Mouse (Mus musculus): ENCODE measurements around the gene Epb41. TPM values are rescaled to one million over a fixed set of nuclear protein-coding genes. Genes with fewer than 3 reads are reported as not detected.

The Epb41 gene
- polyA plus RNA-seq, 2 experiments, result 113 to 153 TPM

GRCm38 (mm10) chr4:131898503-131899179, 176.5 kb downstream of the Epb41 start:
- Histone ChIP-seq H3K4me3 (ENCODE audit: insufficient read depth in 1 of 2, low read depth in 2 of 2, low read length in 2 of 2) (no peak overlapping the region), H3K9me3 (ENCODE audit: control insufficient read depth, low read length) (no peaks in the 10 kb centered on the region), H3K4me1 (replicated peaks; ENCODE audit: control insufficient read depth in 2 of 2, insufficient read depth in 2 of 2, low read length in 1 of 2) (no peaks in the 10 kb centered on the region), H3K4me2 (ENCODE audit: low read depth) (no peak overlapping the region), H3K9ac (replicated peaks) (no peak overlapping the region), H3K36me3 (replicated peaks; ENCODE audit: control insufficient read depth, insufficient read depth, low read depth) (peaks cover 71% of the 10 kb centered on the region), H3K27me3 (ENCODE audit: control insufficient read depth, insufficient read depth, low read length) (no peaks in the 10 kb centered on the region), H3K27ac (no peak overlapping the region)
- WGBS (ENCODE audit: insufficient replicate concordance), result 90% methylated on average over 12 of the region's 12 CpGs
- no peak for ATAC-seq (ENCODE audit: insufficient read depth)
- TF ChIP-seq CTCF (IDR thresholded peaks at IDR 0.05; ENCODE audit: low read depth) (no peak), EP300 (IDR thresholded peaks at IDR 0.05; ENCODE audit: low read depth) (no peak)
- no peak for DNase-seq (ENCODE audit: low read depth in 3 of 3, low spot score in 3 of 3)

DNA sequence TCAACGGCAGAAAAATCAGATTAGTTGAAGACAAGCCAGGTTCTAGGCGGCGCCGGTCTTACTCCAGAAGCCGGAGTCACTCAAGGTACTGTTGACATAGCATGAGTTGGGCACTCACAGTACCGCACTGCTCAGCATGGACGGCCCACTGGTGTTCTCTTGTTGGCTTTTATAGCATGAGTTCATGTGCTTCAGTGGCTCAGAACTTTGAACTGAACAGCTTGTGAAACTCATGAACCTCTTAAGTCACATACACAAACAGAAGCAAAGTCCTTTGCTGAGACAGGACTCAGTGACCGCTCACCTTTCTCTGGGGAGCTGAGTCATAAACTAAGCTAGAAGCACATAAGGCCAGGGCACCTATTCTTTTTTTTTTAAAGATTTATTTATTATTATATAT, 177.3 kb downstream of the Epb41 start:
- Histone ChIP-seq H3K4me2 (ENCODE audit: low read depth) (no peak overlapping the region), H3K4me1 (replicated peaks; ENCODE audit: control insufficient read depth in 2 of 2, insufficient read depth in 2 of 2, low read length in 1 of 2) (no peaks in the 10 kb centered on the region), H3K27ac (no peak overlapping the region), H3K9me3 (ENCODE audit: control insufficient read depth, low read length) (no peaks in the 10 kb centered on the region), H3K4me3 (ENCODE audit: insufficient read depth in 1 of 2, low read depth in 2 of 2, low read length in 2 of 2) (no peak overlapping the region), H3K36me3 (replicated peaks; ENCODE audit: control insufficient read depth, insufficient read depth, low read depth) (peaks cover 77% of the 10 kb centered on the region), H3K9ac (replicated peaks) (no peak overlapping the region), H3K27me3 (ENCODE audit: control insufficient read depth, insufficient read depth, low read length) (no peaks in the 10 kb centered on the region)
- 0 out of 2 replicates have a peak, but pooled peaks have one; percentile 28 for ATAC-seq (ENCODE audit: insufficient read depth)
- TF ChIP-seq EP300 (IDR thresholded peaks at IDR 0.05; ENCODE audit: low read depth), result no peak
- TF ChIP-seq CTCF (IDR thresholded peaks at IDR 0.05; ENCODE audit: low read depth), result no peak
- 87% methylated on average over 8 of the region's 8 CpGs for WGBS (ENCODE audit: insufficient replicate concordance)
- no peak for DNase-seq (ENCODE audit: low read depth in 3 of 3, low spot score in 3 of 3)

DNA sequence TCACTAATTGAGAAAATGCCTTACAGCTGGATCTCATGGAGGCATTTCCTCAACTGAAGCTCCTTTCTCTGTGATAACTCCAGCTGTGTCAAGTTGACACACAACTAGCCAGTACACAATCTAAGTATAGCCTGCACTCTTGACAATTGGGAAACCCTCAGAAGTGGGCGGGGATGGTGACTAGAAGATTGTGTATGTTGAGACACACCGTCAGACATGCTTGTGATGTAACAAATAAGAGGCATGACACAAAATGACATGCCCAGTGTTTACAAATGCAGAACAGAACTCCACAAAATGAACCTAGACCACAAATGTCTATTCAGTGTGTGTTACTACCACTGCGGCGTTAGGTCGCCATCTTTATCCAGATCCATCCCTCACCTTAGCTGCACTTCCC, 178.0 kb downstream of the Epb41 start:
- 90% methylated on average over 5 of the region's 5 CpGs for WGBS (ENCODE audit: insufficient replicate concordance)
- Histone ChIP-seq H3K9ac (replicated peaks) (no peak overlapping the region), H3K36me3 (replicated peaks; ENCODE audit: control insufficient read depth, insufficient read depth, low read depth) (peaks cover 82% of the 10 kb centered on the region), H3K4me1 (replicated peaks; ENCODE audit: control insufficient read depth in 2 of 2, insufficient read depth in 2 of 2, low read length in 1 of 2) (no peaks in the 10 kb centered on the region), H3K4me3 (ENCODE audit: insufficient read depth in 1 of 2, low read depth in 2 of 2, low read length in 2 of 2) (no peak overlapping the region), H3K27ac (no peak overlapping the region), H3K9me3 (ENCODE audit: control insufficient read depth, low read length) (no peaks in the 10 kb centered on the region), H3K27me3 (ENCODE audit: control insufficient read depth, insufficient read depth, low read length) (no peaks in the 10 kb centered on the region), H3K4me2 (ENCODE audit: low read depth) (no peak overlapping the region)
- ATAC-seq (ENCODE audit: insufficient read depth) (no peak), DNase-seq (ENCODE audit: low read depth in 3 of 3, low spot score in 3 of 3) (no peak)
- no peak for TF ChIP-seq CTCF (IDR thresholded peaks at IDR 0.05; ENCODE audit: low read depth)
- no peak for TF ChIP-seq EP300 (IDR thresholded peaks at IDR 0.05; ENCODE audit: low read depth)

- WGBS (ENCODE audit: insufficient replicate concordance), result 55% methylated on average over 3 of the region's 3 CpGs
- H3K4me3 ChIP-seq (ENCODE audit: insufficient read depth in 1 of 2, low read depth in 2 of 2, low read length in 2 of 2), result no peak overlapping the region
- ATAC-seq (ENCODE audit: insufficient read depth) (no peak), DNase-seq (ENCODE audit: low read depth in 3 of 3, low spot score in 3 of 3) (no peak)
- H3K9ac ChIP-seq (replicated peaks), result no peak overlapping the region
- no peaks in the 10 kb centered on the region for H3K9me3 ChIP-seq (ENCODE audit: control insufficient read depth, low read length)
- H3K27me3 ChIP-seq (ENCODE audit: control insufficient read depth, insufficient read depth, low read length), result no peaks in the 10 kb centered on the region
- TF ChIP-seq CTCF (IDR thresholded peaks at IDR 0.05; ENCODE audit: low read depth) (no peak), EP300 (IDR thresholded peaks at IDR 0.05; ENCODE audit: low read depth) (no peak)
- peaks cover 6 to 10% of the 10 kb centered on the region in 2 experiments for H3K4me1 ChIP-seq (replicated peaks; ENCODE audit: control insufficient read depth in 2 of 2, insufficient read depth in 2 of 2, low read length in 1 of 2)
- no peak overlapping the region for H3K4me2 ChIP-seq (ENCODE audit: low read depth)
- H3K36me3 ChIP-seq (replicated peaks; ENCODE audit: control insufficient read depth, insufficient read depth, low read depth), result peaks cover 43% of the 10 kb centered on the region
- no peak overlapping the region for H3K27ac ChIP-seq
Observed at GRCm38 (mm10) chr4:131890692-131891091, 184.4 kb downstream of the Epb41 start.

GRCm38 (mm10) chr4:131888564-131888963, 186.6 kb downstream of the Epb41 start:
- Histone ChIP-seq H3K4me1 (replicated peaks; ENCODE audit: control insufficient read depth in 2 of 2, insufficient read depth in 2 of 2, low read length in 1 of 2) (peaks cover 6 to 10% of the 10 kb centered on the region in 2 experiments), H3K27me3 (ENCODE audit: control insufficient read depth, insufficient read depth, low read length) (no peaks in the 10 kb centered on the region), H3K27ac (no peak overlapping the region), H3K9ac (replicated peaks) (no peak overlapping the region), H3K4me2 (ENCODE audit: low read depth) (no peak overlapping the region), H3K9me3 (ENCODE audit: control insufficient read depth, low read length) (no peaks in the 10 kb centered on the region), H3K4me3 (ENCODE audit: insufficient read depth in 1 of 2, low read depth in 2 of 2, low read length in 2 of 2) (no peak overlapping the region), H3K36me3 (replicated peaks; ENCODE audit: control insufficient read depth, insufficient read depth, low read depth) (peaks cover 41% of the 10 kb centered on the region)
- ATAC-seq (ENCODE audit: insufficient read depth) (peak; percentile 79), DNase-seq (ENCODE audit: low read depth in 3 of 3, low spot score in 3 of 3) (no peak)
- WGBS (ENCODE audit: insufficient replicate concordance), result 13% methylated on average over 1 of the region's 1 CpGs
- no peak for TF ChIP-seq CTCF (IDR thresholded peaks at IDR 0.05; ENCODE audit: low read depth)
- TF ChIP-seq EP300 (IDR thresholded peaks at IDR 0.05; ENCODE audit: low read depth), result peak; percentile 34
